Mouse (Mus musculus) cortical plate, adult 2 months (tissue): ENCODE data around the gene Ky.

Source experiments
- CTCF ChIP-seq: fragments of 200-500 bp; IDR thresholded peaks from 2 replicates; pipeline ENCODE4 v1.5.1; 2011; ENCODE audit warnings: mild to moderate bottlenecking, control low read depth, low read length; ENCODE audit not compliant: insufficient read depth; ENCODE audit errors: extremely low read depth
- POLR2A ChIP-seq: fragments of 200-500 bp; IDR thresholded peaks from 2 replicates; pipeline ENCODE4 v1.6.1; 2011; ENCODE audit warnings: mild to moderate bottlenecking, low read length, control low read depth; ENCODE audit not compliant: insufficient read depth; ENCODE audit errors: extremely low read depth

DNA sequence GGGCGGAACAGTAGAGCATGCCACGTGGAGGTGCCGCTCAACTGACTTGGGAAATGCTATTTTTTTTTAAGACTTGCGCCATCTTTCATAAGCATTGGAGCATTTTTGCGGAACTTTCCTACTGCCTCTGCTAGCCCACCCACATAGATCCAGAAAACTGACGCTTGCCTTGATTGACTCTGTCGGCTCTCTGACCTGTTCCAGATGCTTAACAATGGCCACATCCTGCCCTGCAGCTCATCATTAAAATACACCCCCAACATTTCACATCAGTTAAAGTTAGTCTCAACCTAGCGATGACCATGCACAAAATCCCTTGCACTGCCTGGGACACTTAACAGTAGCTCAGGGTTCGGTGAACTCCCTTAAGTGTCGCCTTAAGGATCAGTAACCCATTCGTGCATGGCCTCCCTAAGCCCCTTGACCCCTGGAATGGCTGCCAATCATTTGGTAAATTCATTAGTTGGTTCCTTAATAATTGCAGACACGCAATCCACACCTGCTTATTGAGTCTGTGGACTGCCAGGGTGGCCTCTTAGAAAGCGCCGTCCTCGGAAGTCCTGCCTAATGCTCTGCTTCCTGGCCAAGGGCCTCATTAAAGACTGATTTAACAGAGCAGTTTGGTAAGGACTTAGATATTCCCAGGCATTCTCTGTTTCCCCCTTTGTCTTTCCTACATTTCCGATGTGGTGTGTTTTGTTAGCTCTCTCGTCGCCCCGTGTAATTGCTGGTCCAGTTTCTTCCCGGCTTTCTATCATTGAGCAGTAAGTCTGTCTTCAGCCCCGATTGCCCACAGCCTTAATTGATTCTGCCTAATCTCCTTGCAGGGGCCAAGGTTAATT lies 25.7 kb downstream of the Ky start:
- no peak for TF ChIP-seq CTCF
- no peak for TF ChIP-seq POLR2A
